Mouse (Mus musculus): Measurements from ENCODE around the gene Nono. TPM values are rescaled to one million over a fixed set of nuclear protein-coding genes. Genes with fewer than 3 reads are reported as not detected.
A peak's percentile ranks its signal among the peaks of the same experiment; 100 is the strongest.
"Not testable (repeated sequence)": the region's sequence is repeated elsewhere in the genome, so short reads cannot be mapped to it uniquely, and the experiment has no call there.

The Nono gene
- total and polyA plus RNA-seq, 3 experiments: 287 to 442 TPM; not detected in 1

GRCm38 (mm10) chrX:101486487-101487152 is 57.5 kb downstream of the Nono start:
- H3K4me3 ChIP-seq (ENCODE audit: control insufficient read depth in 1 of 2, insufficient read depth in 1 of 2, low read depth in 2 of 2, low read length in 2 of 2); H3K4me1 ChIP-seq (ENCODE audit: control insufficient read depth in 1 of 2, insufficient read depth in 2 of 2, low read length in 2 of 2); H3K27ac ChIP-seq (ENCODE audit: control insufficient read depth, low read depth, low read length); H3K27me3 ChIP-seq (ENCODE audit: control insufficient read depth in 1 of 2, insufficient read depth in 2 of 2, low read length in 2 of 2); H3K9me3 ChIP-seq (replicated peaks; ENCODE audit: insufficient read depth, low read length); H3K36me3 ChIP-seq (ENCODE audit: control insufficient read depth in 1 of 2, insufficient read depth in 2 of 2, low read length in 2 of 2); H3K9ac ChIP-seq (ENCODE audit: control insufficient read depth, low read depth, low read length, poor library complexity, severe bottlenecking); H3K79me2 ChIP-seq (ENCODE audit: control insufficient read depth, insufficient read depth, low read length, poor library complexity): not testable (repeated sequence)
- peak; percentile 67 for DNase-seq (ENCODE audit: low read depth, low spot score)
- peak; percentile 86 for TF ChIP-seq TBP (IDR thresholded peaks at IDR 0.05; ENCODE audit: low read depth, low read length)
- TF ChIP-seq CTCF (IDR thresholded peaks at IDR 0.05 in 2 of 3, conservative IDR thresholded peaks at IDR 0.05 in 1 of 3; ENCODE audit: control insufficient read depth in 1 of 3, insufficient read depth in 1 of 3, low read depth in 2 of 3, low read length in 3 of 3, poor library complexity in 1 of 3, severe bottlenecking in 1 of 3): peak; percentile 76 to 82 (median 79)
- peak; percentile 57 for TF ChIP-seq SMC3 (IDR thresholded peaks at IDR 0.05; ENCODE audit: low read depth, low read length)
- peak; percentile 39 for TF ChIP-seq RAD21 (IDR thresholded peaks at IDR 0.05; ENCODE audit: low read depth, low read length)

Other genes with a start within 250 kb of the Nono start
- gene Snx12, start 206.8 kb upstream of the Nono start, total RNA-seq (2012; rRNA removed): 22.7 and 24.2 TPM in 2 replicates
- 10 to 100 TPM in 1 of 2 experiments, not detected in 1; 32.5 TPM for gene Snx12, start 206.8 kb upstream of the Nono start, polyA plus RNA-seq (2012; ENCODE audit: insufficient read depth in 1 of 2, insufficient read length in 2 of 2, low read depth in 1 of 2, low replicate concordance in 2 of 2, missing spikeins in 1 of 2)
- gene Foxo4, start 174.8 kb upstream of the Nono start, total RNA-seq (2012; rRNA removed): 12.3 and 13.8 TPM in 2 replicates
- gene Foxo4, start 174.8 kb upstream of the Nono start, polyA plus RNA-seq (2012; ENCODE audit: insufficient read depth in 1 of 2, insufficient read length in 2 of 2, low read depth in 1 of 2, low replicate concordance in 2 of 2, missing spikeins in 1 of 2): 10 to 100 TPM in 1 of 2 experiments, not detected in 1; 18.5 TPM
- not detected in 2 replicates for gene Gm614, start 165.3 kb upstream of the Nono start, total RNA-seq (2012; rRNA removed)
- gene Gm614, start 165.3 kb upstream of the Nono start, polyA plus RNA-seq (2012; ENCODE audit: insufficient read depth in 1 of 2, insufficient read length in 2 of 2, low read depth in 1 of 2, low replicate concordance in 2 of 2, missing spikeins in 1 of 2): not detected
- gene Il2rg, start 161.1 kb upstream of the Nono start, total RNA-seq (2012; rRNA removed): 1.6 and 1.9 TPM in 2 replicates
- 1 to 10 TPM in 1 of 2 experiments, not detected in 1; 3.5 TPM for gene Il2rg, start 161.1 kb upstream of the Nono start, polyA plus RNA-seq (2012; ENCODE audit: insufficient read depth in 1 of 2, insufficient read length in 2 of 2, low read depth in 1 of 2, low replicate concordance in 2 of 2, missing spikeins in 1 of 2)
- not detected in 2 replicates for gene Gm20489, start 160.3 kb upstream of the Nono start, total RNA-seq (2012; rRNA removed)
- not detected for gene Gm20489, start 160.3 kb upstream of the Nono start, polyA plus RNA-seq (2012; ENCODE audit: insufficient read depth in 1 of 2, insufficient read length in 2 of 2, low read depth in 1 of 2, low replicate concordance in 2 of 2, missing spikeins in 1 of 2)
- 20.9 and 23.1 TPM in 2 replicates for gene Med12, start 155.3 kb upstream of the Nono start, total RNA-seq (2012; rRNA removed)
- gene Med12, start 155.3 kb upstream of the Nono start, polyA plus RNA-seq (2012; ENCODE audit: insufficient read depth in 1 of 2, insufficient read length in 2 of 2, low read depth in 1 of 2, low replicate concordance in 2 of 2, missing spikeins in 1 of 2): 10 to 100 TPM in 1 of 2 experiments, not detected in 1; 68.0 TPM
- 0.03 and 0.04 TPM in 2 replicates for gene Nlgn3, start 130.2 kb upstream of the Nono start, total RNA-seq (2012; rRNA removed)
- gene Nlgn3, start 130.2 kb upstream of the Nono start, polyA plus RNA-seq (2012; ENCODE audit: insufficient read depth in 1 of 2, insufficient read length in 2 of 2, low read depth in 1 of 2, low replicate concordance in 2 of 2, missing spikeins in 1 of 2): under 1 TPM in 1 of 2 experiments, not detected in 1; 0.15 TPM
- not detected in 2 replicates for gene Gjb1, start 52.9 kb upstream of the Nono start, total RNA-seq (2012; rRNA removed)
- gene Gjb1, start 52.9 kb upstream of the Nono start, polyA plus RNA-seq (2012; ENCODE audit: insufficient read depth in 1 of 2, insufficient read length in 2 of 2, low read depth in 1 of 2, low replicate concordance in 2 of 2, missing spikeins in 1 of 2): not detected
- 20.7 and 26.7 TPM in 2 replicates for gene Zmym3, start 8.5 kb upstream of the Nono start, total RNA-seq (2012; rRNA removed)
- gene Zmym3, start 8.5 kb upstream of the Nono start, polyA plus RNA-seq (2012; ENCODE audit: insufficient read depth in 1 of 2, insufficient read length in 2 of 2, low read depth in 1 of 2, low replicate concordance in 2 of 2, missing spikeins in 1 of 2): 10 to 100 TPM in 1 of 2 experiments, not detected in 1; 42.9 TPM
- 0.49 and 0.62 TPM in 2 replicates for gene Itgb1bp2, start 19.8 kb downstream of the Nono start, total RNA-seq (2012; rRNA removed)
- under 1 TPM in 1 of 2 experiments, not detected in 1; 0.77 TPM for gene Itgb1bp2, start 19.8 kb downstream of the Nono start, polyA plus RNA-seq (2012; ENCODE audit: insufficient read depth in 1 of 2, insufficient read length in 2 of 2, low read depth in 1 of 2, low replicate concordance in 2 of 2, missing spikeins in 1 of 2)
- 33.1 and 37.8 TPM in 2 replicates for gene Taf1, start 103.4 kb downstream of the Nono start, total RNA-seq (2012; rRNA removed)
- gene Taf1, start 103.4 kb downstream of the Nono start, polyA plus RNA-seq (2012; ENCODE audit: insufficient read depth in 1 of 2, insufficient read length in 2 of 2, low read depth in 1 of 2, low replicate concordance in 2 of 2, missing spikeins in 1 of 2): 10 to 100 TPM; 52.3 to 81.2 TPM
- gene Ogt, start 210.7 kb downstream of the Nono start, total RNA-seq (2012; rRNA removed): 20.2 and 28.6 TPM in 2 replicates
- 10 to 100 TPM in 1 of 2 experiments, not detected in 1; 41.2 TPM for gene Ogt, start 210.7 kb downstream of the Nono start, polyA plus RNA-seq (2012; ENCODE audit: insufficient read depth in 1 of 2, insufficient read length in 2 of 2, low read depth in 1 of 2, low replicate concordance in 2 of 2, missing spikeins in 1 of 2)

Data from MEL (cell line).